Mouse (Mus musculus): ENCODE measurements around the gene Prpf40a.

Gene Prpf40a

GRCm38 (mm10) chr2:53106056-53106455 lies 85.0 kb downstream of the Prpf40a start:
- no peak for DNase-seq (ENCODE audit: extremely low read depth, low read depth, low spot score)

DNA sequence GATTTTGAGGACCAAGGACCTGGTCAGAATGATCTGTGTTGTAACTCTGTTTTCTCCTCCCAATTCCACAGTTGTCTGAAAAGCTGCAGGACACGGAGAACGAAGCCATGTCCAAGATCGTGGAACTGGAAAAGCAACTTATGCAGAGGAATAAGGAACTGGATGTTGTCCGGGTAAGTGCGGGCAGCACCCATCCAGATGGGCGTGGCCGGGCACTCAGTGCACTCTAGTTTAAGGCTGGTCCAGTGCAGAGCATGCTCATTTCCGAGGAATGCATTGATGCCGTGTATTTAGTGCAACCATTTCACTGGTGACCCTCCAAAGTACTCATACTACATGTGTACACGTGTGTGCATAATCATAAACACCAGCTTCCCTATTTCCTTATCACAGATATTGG lies 85.7 kb downstream of the Prpf40a start:
- DNase-seq (ENCODE audit: extremely low read depth, low read depth, low spot score), result no peak

- DNase-seq (ENCODE audit: extremely low read depth, low read depth, low spot score), result no peak
Measured at GRCm38 (mm10) chr2:53102901-53103300, 88.2 kb downstream of the Prpf40a start.

DNA sequence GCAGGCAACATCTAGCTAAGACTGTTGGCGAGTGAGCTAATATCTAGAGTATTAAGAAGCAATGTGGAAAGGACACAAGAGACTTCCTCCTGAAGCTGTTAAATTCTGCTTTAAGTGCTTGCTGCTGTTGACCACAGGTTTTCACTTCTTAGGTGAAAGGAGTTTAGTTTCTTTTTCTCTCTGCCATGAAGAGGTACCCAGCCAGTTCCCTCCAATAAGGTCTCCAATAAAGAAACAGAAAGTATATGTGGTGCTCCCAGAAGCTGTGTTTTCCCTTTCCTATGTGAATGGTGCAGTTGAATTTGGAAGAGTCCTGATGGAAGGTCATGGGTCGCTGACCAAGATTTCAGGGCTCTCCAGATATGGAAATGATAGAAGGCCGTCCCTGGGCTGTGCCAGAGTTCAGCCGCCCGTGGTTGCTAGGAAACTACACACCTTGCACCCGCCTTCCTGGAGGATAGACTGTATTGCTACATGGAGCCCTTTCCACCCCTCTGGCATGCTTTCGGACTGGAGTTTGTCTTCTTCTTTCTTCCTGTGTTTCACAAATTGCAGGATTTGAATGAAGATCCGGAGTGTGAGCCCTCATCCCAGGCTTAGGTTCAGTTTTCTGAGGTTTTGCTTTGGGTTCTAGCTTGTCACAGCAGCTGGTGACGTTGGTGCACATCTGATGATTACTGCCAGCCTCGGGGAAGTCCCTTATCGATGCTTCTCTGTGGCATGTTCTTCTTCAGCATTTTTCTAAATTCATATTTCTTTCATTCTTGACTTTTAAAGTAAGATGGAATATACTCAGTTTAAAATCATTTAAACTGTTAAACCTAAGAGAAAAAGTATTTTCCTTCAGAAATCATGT lies 89.0 kb downstream of the Prpf40a start:
- no peak for DNase-seq (ENCODE audit: extremely low read depth, low read depth, low spot score)

- no peak for DNase-seq (ENCODE audit: extremely low read depth, low read depth, low spot score)
Measured at GRCm38 (mm10) chr2:53100093-53100492, 91.0 kb downstream of the Prpf40a start.

- DNase-seq (ENCODE audit: extremely low read depth, low read depth, low spot score), result no peak
Measured at GRCm38 (mm10) chr2:53095489-53095888, 95.6 kb downstream of the Prpf40a start.

- no peak for DNase-seq (ENCODE audit: extremely low read depth, low read depth, low spot score)
Measured at GRCm38 (mm10) chr2:53095031-53095430, 96.1 kb downstream of the Prpf40a start.

GRCm38 (mm10) chr2:53088744-53089143 lies 102.3 kb downstream of the Prpf40a start:
- no peak for DNase-seq (ENCODE audit: extremely low read depth, low read depth, low spot score)

- no peak for DNase-seq (ENCODE audit: extremely low read depth, low read depth, low spot score)
Measured at GRCm38 (mm10) chr2:53085617-53086202, 105.4 kb downstream of the Prpf40a start.

Measured in fat pad, adult 2 months (tissue).